In genomic region chr5:115997376-115997775, GRCm38 (mm10) we compare ENCODE assay signal across 27 mouse cellular contexts.
"Had no signal": no experiment of that assay in that cellular context is flagged by ENCODE, and none has a peak within 500 bp of the region (broad histone marks: within the 10 kb centered on the region; RNA-seq: fewer than 3 reads in every experiment).

No protein-coding gene starts in this region.

- H3K9ac ChIP-seq: heart, embryonic 13.5 days; heart, embryonic 15.5 days; hindbrain, embryonic 13.5 days; hindbrain, embryonic 15.5 days; kidney, embryonic 15.5 days; limb, embryonic 13.5 days; limb, embryonic 15.5 days; liver, embryonic 12.5 days; liver, embryonic 14.5 days had no signal

- H3K27ac ChIP-seq: heart, adult 2 months; heart, embryonic 13.5 days; heart, embryonic 15.5 days; hindbrain, embryonic 13.5 days; hindbrain, embryonic 15.5 days; hindbrain, postnatal 0 days; kidney, embryonic 15.5 days; kidney, postnatal 0 days; limb, embryonic 13.5 days; limb, embryonic 15.5 days; liver, embryonic 12.5 days; liver, embryonic 14.5 days had no signal

- H3K27me3 ChIP-seq: heart, embryonic 13.5 days; heart, embryonic 15.5 days; hindbrain, embryonic 13.5 days; hindbrain, embryonic 15.5 days; kidney, embryonic 15.5 days; limb, embryonic 13.5 days; limb, embryonic 15.5 days; liver, embryonic 12.5 days had no signal

- H3K4me1 ChIP-seq: heart, embryonic 15.5 days; hindbrain, embryonic 13.5 days; hindbrain, embryonic 15.5 days; limb, embryonic 13.5 days; limb, embryonic 15.5 days; liver, embryonic 12.5 days had no signal

- H3K4me3 ChIP-seq: heart, adult 2 months; heart, embryonic 13.5 days; heart, embryonic 15.5 days; hindbrain, embryonic 13.5 days; hindbrain, embryonic 15.5 days; kidney, embryonic 15.5 days; limb, embryonic 13.5 days; limb, embryonic 15.5 days; liver, embryonic 12.5 days had no signal

- ATAC-seq: hindbrain, postnatal 0 days; intestine, embryonic 16.5 days; liver, embryonic 12.5 days had no signal

- H3K4me2 ChIP-seq: heart, embryonic 11.5 days; heart, embryonic 13.5 days; heart, embryonic 15.5 days; hindbrain, embryonic 13.5 days; hindbrain, embryonic 15.5 days; kidney, embryonic 15.5 days; limb, embryonic 13.5 days; limb, embryonic 15.5 days; liver, embryonic 12.5 days had no signal

- DNase-seq: gastrocnemius, postnatal 14 days; gastrocnemius, postnatal 36 days; heart, adult 11 months; heart, adult 2 months; heart, postnatal 14 days; heart, postnatal 36 days; kidney, adult 11 months; kidney, adult 2 months; kidney, adult 9 months; kidney, postnatal 14 days; kidney, postnatal 36 days; layer of hippocampus, adult 9-11 months; layer of hippocampus, postnatal 36 days; left cerebral cortex, postnatal 4 days had no signal

- H3K9me3 ChIP-seq: heart, embryonic 13.5 days; heart, embryonic 15.5 days; hindbrain, embryonic 13.5 days; hindbrain, embryonic 15.5 days; kidney, embryonic 15.5 days; limb, embryonic 13.5 days; limb, embryonic 15.5 days; liver, embryonic 12.5 days had no signal

- H3K36me3 ChIP-seq: hindbrain, embryonic 15.5 days had no signal
